Comparison of ENCODE assay signal across 12 mouse cellular contexts in the genomic region with DNA sequence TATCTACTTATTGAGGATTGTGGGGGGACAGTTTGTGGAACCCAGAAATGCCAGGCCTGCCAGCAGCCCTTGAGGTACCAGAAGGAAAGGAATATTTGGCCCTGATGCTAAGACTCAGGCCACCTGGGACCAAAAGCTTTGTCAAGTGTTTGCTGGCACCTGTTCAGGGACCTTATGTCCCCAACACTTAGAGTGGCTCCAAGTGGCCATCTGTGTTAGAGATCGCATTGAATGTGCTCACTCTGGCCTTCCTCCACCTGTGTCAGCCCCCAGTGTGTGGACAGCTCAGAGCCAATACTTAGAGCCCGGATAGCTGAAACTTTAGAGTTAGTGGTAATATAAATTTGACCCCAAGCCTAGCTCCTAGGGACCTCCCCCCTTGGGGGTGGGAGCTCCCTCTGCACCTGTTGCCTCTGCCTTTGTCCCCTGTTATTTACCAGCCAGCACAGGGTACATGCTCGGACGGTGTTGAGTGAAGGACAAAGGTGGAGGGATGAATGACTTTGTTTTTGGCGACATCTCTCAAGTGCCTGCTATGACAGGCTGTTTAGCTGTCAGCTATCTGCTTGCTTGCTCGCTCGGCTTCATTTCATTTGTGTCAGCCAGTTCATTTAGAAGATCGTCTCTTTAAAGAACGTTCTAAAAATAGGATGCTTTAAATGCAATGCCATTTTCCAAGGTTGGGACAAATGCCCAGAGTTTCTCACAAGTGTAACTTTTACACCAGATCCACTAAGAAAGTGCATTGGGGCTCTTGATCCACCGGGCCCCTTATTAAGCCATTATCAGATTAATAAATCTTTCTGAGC.
DNase-seq lines count a peak whose midpoint lies in the region; ATAC-seq lines count a peak whose summit lies in the region.
"Had no signal": no experiment of that assay in that cellular context is flagged by ENCODE, and none has a peak within 500 bp of the region (broad histone marks: within the 10 kb centered on the region; RNA-seq: fewer than 3 reads in every experiment).

No protein-coding gene starts in this region.

- peaks cover 3% of the 10 kb centered on the region; the same call in 1 of the 2 replicates for H3K4me1 ChIP-seq in forebrain, embryonic 14.5 days (ENCODE audit: control insufficient read depth, insufficient read depth, low read length)
- no peaks in the 10 kb centered on the region for H3K4me1 ChIP-seq in forebrain, embryonic 11.5 days (replicated peaks; ENCODE audit: control insufficient read depth, insufficient read depth, low read length)
- peaks cover 24% of the 10 kb centered on the region for H3K4me1 ChIP-seq in lung, embryonic 15.5 days

- no peaks in the 10 kb centered on the region for H3K36me3 ChIP-seq in forebrain, embryonic 14.5 days (ENCODE audit: control insufficient read depth, insufficient read depth, low read length)
- H3K36me3 ChIP-seq in forebrain, embryonic 11.5 days (ENCODE audit: control insufficient read depth, insufficient read depth, low read length) = no peaks in the 10 kb centered on the region
- H3K36me3 ChIP-seq in lung, embryonic 15.5 days = no peaks in the 10 kb centered on the region
- H3K36me3 ChIP-seq: intestine, embryonic 15.5 days had no signal

- no peak overlapping the region for H3K4me3 ChIP-seq in forebrain, embryonic 14.5 days (ENCODE audit: low read depth, low read length)
- no peak overlapping the region for H3K4me3 ChIP-seq in forebrain, embryonic 11.5 days (ENCODE audit: low read depth, low read length)
- H3K4me3 ChIP-seq in lung, embryonic 15.5 days = no peak overlapping the region
- H3K4me3 ChIP-seq: intestine, embryonic 15.5 days; left cerebral cortex, adult 2 months; liver, embryonic 15.5 days had no signal

- H3K9ac ChIP-seq in forebrain, embryonic 14.5 days (ENCODE audit: low read length) = no peak overlapping the region
- H3K9ac ChIP-seq in forebrain, embryonic 11.5 days (ENCODE audit: low read length) = no peak overlapping the region
- no peak overlapping the region for H3K9ac ChIP-seq in lung, embryonic 15.5 days
- H3K9ac ChIP-seq: intestine, embryonic 15.5 days; liver, embryonic 15.5 days had no signal

- ATAC-seq in forebrain, embryonic 14.5 days = no peak
- ATAC-seq in forebrain, embryonic 11.5 days (replicated peaks; ENCODE audit: low FRiP score) = no peak
- ATAC-seq in lung, embryonic 15.5 days (ENCODE audit: borderline replicate concordance, extremely low read depth, low FRiP score, low TSS enrichment) = peak; percentile 60; the same call in 1 of the 2 replicates
- ATAC-seq in erythroid progenitor cell, adult 5-6 weeks (replicated peaks; ENCODE audit: low FRiP score, poor library complexity, severe bottlenecking) = no peak
- ATAC-seq in monocyte, adult 5-6 weeks (replicated peaks; ENCODE audit: insufficient number of reproducible peaks, low FRiP score, low TSS enrichment, poor library complexity, severe bottlenecking) = no peak
- ATAC-seq: intestine, embryonic 15.5 days had no signal

- peak; percentile 42 for DNase-seq in forebrain, embryonic 14.5 days (ENCODE audit: low spot score)
- DNase-seq in forebrain, embryonic 11.5 days (ENCODE audit: low spot score) = no peak
- DNase-seq in cerebellum, adult 11 months = peak; percentile 77
- peak; percentile 60 for DNase-seq in gastrocnemius, postnatal 25 days
- DNase-seq in urinary bladder, adult 2 months (ENCODE audit: low spot score) = no peak
- DNase-seq: adrenal gland, adult 8-10 months had no signal

- whole genome bisulfite sequencing in forebrain, embryonic 14.5 days = 48% methylated on average over 10 of the region's 10 CpGs
- WGBS in forebrain, embryonic 11.5 days = 74% methylated on average over 10 of the region's 10 CpGs
- 45% methylated on average over 10 of the region's 10 CpGs for WGBS in lung, embryonic 15.5 days

- no peaks in the 10 kb centered on the region for H3K9me3 ChIP-seq in forebrain, embryonic 14.5 days (replicated peaks; ENCODE audit: control insufficient read depth, low read length)
- no peaks in the 10 kb centered on the region for H3K9me3 ChIP-seq in forebrain, embryonic 11.5 days (ENCODE audit: control insufficient read depth, low read length)
- no peaks in the 10 kb centered on the region for H3K9me3 ChIP-seq in lung, embryonic 15.5 days
- H3K9me3 ChIP-seq: intestine, embryonic 15.5 days; liver, embryonic 15.5 days had no signal

- no peak overlapping the region for H3K4me2 ChIP-seq in forebrain, embryonic 14.5 days (ENCODE audit: low read length)
- no peak overlapping the region for H3K4me2 ChIP-seq in forebrain, embryonic 11.5 days (ENCODE audit: low read depth, low read length, severe bottlenecking)
- H3K4me2 ChIP-seq in lung, embryonic 15.5 days = no peak overlapping the region
- H3K4me2 ChIP-seq: intestine, embryonic 15.5 days; liver, embryonic 15.5 days had no signal

- H3K27me3 ChIP-seq in forebrain, embryonic 14.5 days (replicated peaks; ENCODE audit: control insufficient read depth, insufficient read depth, low read length) = no peaks in the 10 kb centered on the region
- H3K27me3 ChIP-seq in forebrain, embryonic 11.5 days (ENCODE audit: control insufficient read depth, insufficient read depth, low read length) = no peaks in the 10 kb centered on the region
- no peaks in the 10 kb centered on the region for H3K27me3 ChIP-seq in lung, embryonic 15.5 days
- H3K27me3 ChIP-seq: intestine, embryonic 15.5 days; liver, embryonic 15.5 days had no signal

- no peak overlapping the region for H3K27ac ChIP-seq in forebrain, embryonic 14.5 days (ENCODE audit: low read depth, low read length)
- no peak overlapping the region for H3K27ac ChIP-seq in forebrain, embryonic 11.5 days (ENCODE audit: low read depth, low read length)
- H3K27ac ChIP-seq in lung, embryonic 15.5 days = peak overlapping the region; percentile 65
- H3K27ac ChIP-seq: intestine, embryonic 15.5 days; left cerebral cortex, adult 2 months; liver, embryonic 15.5 days had no signal

Comparison
In these comparisons a context has a peak if more than half of its experiments do, and no peak if none do; other contexts are left out.
1. DNase-seq: peak in forebrain, embryonic 14.5 days (single experiment), cerebellum, adult 11 months (single experiment) and gastrocnemius, postnatal 25 days (single experiment); none in forebrain, embryonic 11.5 days (single experiment) and urinary bladder, adult 2 months (single experiment).